Mouse (Mus musculus) brain, embryonic 18.5 days (tissue): ENCODE results near the gene Map6.

Source experiments
- DNase-seq: peaks from one replicate; pipeline ENCODE4 v3.0.0-alpha.2; 2012; ENCODE audit warnings: low read depth, low spot score

The Map6 gene

DNA sequence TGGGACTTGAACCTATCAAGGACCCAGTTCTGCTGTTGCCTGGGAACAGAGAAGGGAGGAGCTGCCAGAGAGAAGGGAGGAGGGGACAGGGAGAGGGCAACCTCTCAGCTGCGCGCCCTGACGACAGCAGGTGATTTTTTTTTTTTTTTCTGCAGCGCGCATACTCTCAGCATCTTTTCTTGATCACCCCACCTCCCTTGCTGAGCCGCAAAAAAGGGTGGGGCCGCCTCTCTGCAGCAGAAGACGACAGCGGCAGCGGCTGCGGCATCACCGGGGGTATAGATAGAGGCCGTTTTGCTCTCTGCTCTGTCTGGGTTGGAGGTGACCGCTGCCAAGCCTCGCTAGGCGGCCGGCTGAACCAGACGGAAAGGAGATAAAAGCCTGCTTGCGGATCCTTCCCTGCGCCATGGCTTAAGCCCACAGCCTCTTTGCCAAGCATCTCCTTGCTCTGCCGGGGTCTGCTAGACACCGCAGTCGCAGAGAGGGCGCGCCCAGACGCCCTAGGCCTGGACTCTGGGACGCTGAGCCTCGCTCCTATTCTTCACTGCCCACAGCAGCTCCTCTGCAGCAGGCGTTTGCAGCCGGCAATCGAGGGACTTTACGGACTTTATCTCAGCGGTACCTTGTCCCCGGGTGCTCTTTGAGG, at the start of gene Map6:
Gene Map6 (plus strand): TSS at position 197 of the 646 bp plus-strand sequence.
- DNase-seq: peak; percentile 80

DNA sequence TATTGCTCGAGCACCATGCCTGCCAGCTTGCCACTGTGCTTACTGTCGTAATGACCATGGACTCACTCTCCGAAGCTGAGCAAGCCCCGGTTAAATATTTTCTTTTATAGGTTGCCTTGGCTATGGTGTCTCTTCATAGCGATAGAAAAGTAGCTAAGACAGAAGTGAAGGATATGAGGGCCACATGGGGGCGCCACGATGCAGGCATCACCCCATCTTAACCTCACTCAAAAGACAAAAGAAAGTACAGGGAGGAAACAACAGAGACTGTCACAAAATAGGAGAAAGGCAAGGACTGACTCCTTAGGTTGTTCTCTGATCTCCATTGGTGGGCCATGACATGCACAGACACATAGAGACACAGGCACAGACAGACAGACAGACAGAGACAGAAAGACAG, 43.0 kb upstream of the Map6 start:
- no peak for DNase-seq

DNA sequence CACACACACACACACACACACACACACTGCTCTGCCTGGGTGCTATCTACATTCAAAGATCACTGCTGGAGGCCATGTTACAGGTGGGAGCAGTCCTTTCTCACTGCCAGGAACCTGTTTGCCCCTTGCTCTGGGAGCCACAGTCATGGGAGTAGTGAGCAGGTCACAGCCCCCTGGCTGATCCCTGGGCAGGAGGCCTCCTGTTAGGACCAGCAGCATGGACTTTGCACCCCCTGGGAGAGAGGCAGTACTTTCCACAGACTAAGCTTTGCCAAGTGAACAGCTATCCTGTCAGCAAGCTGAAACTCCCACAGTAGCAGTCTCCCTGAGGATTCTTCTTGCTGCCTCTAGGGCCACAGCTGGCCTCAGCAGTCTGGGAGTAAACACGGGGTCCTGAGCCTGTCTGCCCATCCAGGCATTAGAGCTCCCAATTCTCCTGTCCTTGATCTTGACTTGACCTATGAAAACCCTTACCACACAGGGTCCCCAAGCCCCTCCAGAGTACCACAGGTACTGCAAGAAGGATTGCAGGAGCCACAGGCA, 42.5 kb upstream of the Map6 start:
- no peak for DNase-seq

DNA sequence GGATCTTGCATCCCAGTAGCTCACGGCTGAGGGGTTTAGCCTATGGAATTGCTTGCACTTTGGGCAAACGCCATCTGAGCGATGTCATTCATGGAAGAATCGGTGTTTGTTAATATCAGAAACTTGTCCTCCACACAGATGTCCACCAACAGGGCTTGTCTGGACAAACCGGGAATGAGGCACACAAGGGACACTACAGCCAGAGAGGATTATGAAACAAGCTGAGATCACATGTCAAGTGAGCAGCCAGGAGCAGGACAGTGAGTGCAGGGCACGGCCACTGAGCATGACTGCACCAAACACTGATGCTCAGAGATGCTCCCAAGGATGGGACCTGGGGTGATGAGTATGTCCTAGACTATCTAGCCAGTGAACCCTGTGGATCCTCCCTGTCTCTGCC, 41.8 kb upstream of the Map6 start:
- DNase-seq: no peak

DNA sequence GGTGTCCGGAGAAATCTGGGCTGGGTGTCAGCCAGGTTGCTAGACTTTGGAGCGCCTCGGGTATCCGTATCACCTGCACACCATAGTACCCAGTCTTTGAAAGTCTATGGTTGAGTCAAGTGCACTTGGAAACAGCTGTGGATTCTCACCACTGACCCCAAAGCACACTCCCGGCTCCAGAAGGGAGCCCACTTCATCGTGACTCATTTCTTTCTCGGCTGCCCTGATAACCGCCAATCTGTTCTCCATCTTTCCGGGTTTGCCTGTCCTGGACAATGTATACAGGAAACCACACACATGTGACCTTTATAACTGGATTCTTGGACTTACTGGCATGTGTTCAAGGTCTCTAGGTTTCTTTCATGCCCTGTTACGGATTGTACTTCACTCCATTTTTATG, 40.6 kb upstream of the Map6 start:
- no peak for DNase-seq

DNA sequence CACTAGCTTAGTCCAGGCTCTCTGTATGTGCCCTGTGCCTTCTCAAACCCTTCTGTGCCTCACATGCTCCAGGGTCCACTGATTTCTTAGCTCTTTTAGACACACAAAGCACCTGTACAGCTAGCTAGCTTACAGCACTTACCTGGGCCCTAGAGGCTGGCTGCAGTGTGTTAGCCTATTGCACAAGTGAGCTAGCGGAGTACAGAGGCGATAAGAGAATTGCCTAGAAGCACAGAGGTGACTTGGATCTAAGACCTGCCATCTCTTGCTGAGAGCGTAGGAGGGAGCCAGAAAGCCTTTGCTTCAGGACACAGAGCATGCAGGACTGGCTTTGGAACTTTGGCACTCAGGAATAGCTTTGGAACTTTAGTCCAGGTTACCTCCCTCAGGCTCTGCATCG, 40.0 kb upstream of the Map6 start:
- no peak for DNase-seq

DNA sequence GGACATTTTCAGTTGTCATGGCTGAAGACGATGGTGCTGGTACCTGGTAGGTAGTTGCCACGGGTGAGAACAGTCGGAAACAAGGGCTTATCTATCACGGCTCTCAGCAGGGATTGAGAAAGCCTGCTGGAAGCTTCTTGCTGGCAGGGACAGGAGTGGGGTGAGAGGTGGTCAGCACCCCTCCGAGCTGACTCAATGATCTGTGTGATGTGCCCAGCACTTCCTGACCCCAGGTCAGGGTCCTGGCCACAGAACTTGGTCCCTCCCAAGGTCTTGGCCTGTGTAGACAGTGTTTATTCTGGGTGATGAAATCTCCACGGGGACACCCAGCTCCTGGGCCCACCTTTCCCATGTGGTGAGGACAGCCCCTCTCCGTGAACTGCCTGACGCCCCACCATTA, 38.4 kb upstream of the Map6 start:
- no peak for DNase-seq

DNA sequence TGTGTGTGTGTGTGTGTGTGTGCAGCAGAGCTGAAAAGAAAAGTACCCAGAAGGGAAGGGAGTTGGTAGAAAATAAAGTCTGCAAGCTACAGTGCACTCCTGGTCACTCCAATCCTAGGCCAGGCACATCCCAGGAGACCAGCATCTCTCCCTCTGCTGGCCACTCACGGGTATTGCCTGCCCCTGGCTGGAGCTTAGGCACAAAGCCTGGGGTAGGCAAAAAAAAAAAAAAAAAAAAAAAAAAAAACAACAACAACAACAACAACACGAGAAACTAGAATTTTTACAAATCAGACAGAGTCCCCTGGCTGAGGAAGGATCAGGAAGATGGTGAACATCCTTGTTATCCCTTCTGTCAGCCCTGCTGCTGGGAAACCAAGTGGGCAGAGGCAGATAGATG, 37.8 kb upstream of the Map6 start:
- DNase-seq: no peak

DNA sequence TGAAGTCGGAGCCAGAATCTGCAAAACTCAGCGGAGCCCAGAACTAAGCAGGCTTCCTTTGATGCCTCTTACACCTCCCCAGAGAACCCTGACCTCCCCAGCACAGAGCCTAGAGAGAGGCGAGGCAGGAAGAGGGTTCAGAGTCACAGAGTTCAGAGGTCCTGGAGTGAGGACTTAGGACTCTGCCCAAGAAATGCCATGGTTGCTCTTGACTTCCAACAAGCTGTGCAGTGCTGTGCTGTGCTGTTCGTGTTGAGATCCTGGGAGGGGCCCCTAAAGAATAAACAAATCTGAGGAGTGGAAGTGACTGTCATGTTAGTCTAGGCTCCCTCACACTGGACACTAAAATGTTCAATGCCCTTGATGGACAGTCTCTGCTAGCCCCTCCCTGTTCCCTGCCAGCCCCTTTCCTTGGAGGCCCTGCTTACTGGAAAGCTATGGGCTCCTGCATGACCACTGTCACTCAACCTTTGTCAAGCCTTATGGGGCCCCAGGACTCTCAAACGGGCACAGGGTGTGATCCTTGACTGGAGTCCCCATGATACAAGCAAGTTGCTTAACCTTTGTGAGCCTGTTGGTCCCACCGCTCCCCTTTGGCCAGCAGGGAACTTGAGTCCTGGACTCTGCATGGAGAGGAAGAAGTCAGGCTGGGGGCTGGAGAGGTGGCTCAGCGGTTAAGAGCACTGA, 37.0 kb upstream of the Map6 start:
- no peak for DNase-seq

DNA sequence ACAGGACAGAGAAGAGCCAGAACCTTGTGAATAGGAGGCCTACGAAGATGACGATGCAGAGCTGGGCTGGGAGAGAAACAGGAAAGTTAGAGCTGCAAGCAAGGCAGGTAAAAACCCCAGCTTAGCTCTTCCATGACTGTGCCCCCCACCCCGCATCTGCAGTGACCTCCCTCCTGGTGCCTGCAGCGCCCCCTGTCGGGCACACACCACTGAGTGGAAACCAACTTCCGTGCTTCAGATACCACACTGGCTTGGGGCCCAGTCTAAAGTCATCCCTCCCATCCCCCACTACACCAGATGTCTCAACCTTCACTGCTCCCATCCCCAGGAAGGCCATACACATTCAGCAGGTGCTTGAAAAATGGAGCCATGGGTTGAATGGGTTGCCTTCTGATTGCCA, 34.7 kb upstream of the Map6 start:
- DNase-seq: no peak

DNA sequence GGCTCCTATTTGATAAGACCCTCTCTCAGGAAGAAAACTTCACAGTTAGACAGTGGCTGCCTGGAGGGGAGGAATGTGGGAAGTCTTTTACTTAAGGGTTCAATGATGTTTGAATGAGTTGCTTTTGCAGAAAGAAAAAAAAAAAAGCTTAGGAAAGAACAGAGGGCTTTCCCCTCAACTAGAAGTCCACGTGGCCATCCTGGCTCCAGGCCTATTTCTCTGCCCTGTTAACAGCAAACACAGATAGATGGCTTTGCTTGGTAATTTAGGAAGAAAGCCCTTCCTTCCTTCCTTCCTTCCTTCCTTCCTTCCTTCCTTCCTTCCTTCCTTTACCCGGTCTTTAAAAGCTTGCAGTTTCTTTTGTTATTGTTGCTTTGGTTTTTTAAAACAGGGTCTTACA, 32.3 kb upstream of the Map6 start:
- no peak for DNase-seq

DNA sequence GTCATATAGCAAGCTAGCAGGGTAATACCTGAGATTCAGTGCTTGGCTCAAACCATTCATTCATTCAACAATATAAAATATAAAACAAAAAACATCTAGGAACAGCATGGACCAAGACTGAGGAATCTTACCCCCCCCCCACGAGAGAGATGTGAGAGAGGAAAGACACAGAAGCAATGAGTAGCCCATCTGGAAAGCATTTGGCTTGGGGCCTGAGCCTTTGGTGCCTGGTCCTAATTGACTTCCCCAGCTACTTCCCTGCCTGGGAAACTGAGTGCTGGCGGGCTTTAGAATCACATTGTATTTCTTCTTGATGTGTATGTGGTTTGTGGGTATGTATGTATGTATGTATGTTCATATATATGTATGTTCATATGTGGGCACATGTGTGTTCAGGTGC, 31.6 kb upstream of the Map6 start:
- no peak for DNase-seq

DNA sequence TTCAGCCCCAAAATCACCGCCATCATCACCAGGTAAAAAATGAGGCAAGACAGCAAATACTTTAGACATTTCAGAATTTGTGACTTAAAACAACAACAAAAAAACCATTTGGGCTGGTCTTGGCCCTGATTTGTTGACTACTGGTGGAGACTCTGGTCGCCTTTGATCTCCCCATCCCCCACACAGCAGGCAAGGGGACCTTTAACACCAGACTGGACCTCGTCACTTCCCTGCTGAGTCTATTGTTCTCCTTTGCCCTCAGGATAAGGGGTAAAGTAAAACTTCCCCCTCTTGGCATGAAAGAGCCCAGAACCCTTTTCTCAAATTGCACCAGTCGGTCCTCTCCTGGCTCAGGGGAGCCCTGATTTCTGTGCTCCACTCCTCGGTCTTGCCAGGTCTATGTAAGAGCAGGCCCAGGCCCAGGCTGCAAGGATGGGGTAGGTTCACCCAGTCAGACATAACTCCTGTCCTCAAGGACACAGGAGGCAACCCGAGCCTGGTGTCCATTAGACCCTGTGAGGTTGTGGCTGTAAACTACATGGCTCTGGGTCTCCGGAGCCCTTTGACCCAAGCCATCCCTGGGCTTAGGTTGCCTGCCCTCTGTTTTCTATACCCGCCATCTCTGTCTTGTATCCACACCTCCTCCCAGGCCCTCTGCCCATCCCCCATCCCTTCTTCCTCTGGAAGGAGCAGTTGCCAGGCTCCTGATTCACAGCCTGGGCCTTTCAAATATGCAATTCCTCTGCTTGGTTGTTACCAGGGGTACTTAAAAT, 30.2 kb upstream of the Map6 start:
- no peak for DNase-seq

DNA sequence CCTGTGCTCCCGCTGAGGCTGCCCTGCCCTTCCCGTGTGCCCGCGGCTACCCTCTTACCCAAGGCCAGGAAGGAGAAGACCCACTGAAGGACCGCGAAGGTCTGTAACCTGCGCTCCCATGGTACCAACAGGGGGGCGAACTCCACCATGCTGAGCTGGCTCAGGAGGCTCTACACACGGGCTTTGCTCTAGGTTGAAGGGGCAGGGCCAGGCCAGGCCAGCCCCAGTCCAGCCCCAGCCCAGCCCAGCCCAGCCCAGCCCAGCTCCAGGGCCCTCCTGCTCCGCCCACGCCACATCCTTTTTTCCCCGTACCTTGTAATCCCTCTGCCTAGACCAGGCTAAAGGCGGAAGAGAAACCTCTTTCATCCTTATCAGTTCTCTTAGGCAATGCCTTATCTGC, 28.8 kb upstream of the Map6 start, which contains the start of gene Mogat2:
Gene Mogat2 (minus strand): TSS at position 203 of the 400 bp plus-strand sequence.
- no peak for DNase-seq

DNA sequence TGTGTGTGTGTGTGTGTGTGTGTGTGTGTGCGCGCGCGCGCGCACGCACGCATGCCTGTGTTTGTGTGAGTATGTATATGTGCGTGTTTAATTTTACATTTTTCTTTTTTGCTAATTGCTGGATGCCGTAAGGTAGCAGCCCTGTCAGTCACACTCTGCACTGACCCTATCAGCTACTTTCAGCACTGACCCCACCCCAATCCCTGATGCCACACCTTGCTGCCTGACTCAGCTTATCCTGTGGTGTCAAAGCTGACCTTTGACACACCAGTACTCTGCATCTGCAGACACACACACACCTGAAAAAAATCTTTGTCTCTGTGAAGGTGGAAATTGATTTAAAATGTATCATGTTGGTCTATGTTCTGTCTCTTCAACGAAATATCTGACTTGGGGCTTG, 25.1 kb upstream of the Map6 start:
- DNase-seq: no peak

DNA sequence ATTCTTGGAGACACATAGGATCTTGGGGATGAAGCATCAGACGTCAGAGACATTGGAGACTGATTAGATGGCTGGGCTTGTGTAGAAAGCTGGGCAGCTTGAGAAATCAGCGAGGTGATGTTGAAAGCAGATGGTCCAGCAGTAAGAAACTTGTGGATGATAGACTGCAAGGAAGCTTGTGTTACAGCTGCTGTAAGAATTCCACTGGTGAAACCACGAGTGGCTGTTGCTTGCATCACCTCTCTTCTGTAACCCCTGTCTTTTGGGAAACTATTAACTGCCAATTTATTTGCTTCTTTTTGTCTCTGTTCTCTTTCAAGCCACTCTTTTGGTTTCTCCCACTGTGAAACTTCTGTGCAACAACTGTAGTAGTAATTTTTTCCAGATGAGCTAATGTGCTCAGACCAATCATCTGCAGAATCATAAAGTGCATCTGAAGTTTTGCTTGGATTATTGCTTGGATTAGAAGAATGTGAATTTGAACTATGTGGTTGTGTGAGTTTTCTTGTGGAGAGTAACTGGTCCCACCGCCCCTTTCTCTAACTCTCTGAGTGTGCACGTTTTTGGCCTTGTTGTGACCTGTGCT, 19.0 kb upstream of the Map6 start:
- no peak for DNase-seq

DNA sequence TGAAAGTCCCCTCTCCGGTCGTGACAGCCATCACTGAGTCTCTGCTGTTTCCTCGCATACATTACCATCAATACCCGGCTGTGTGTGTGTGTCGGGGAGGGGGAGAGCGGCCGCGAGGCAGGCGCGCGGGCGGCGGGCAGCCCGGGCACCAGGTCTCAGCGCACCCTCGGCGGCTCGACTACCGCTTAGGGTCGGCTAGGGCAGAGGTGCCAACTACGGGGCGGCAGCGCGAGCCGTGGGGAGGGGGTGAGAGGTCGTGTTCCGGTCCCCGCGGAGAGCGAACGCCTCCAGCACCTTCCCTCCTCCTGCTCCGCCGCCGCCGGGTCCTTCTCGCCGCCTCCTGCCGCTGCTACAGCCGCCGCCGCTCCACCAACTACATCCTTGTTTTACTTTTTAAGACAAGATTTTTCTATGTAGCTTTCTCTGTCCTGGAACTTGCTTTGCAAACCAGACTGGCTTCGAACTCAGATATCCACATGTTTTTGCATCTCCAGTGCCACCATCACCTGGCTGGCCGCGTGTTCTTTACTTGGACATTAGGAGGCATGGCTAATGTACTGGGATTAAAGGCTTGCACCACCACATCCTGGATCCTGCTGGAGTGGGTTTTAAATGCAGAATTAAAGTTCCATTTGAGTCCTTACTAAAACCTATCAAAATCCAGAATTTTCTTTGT, 18.2 kb upstream of the Map6 start:
- no peak for DNase-seq

DNA sequence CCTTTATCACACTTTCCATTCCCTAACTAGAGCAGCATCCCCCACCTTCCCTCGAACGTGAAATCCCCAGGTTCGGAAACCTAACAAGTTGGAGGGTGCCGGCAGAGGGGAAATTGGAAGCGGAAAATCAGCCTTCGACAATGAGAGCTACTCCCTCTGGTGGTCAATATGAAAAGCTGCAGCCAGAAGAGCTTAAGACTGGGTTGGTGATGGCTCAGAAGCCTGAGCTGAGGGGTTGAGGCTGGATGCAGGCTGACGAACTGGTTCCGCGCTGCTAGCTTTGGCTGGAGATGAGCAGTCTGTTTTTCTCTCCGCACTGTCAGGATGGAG, 17.7 kb upstream of the Map6 start:
- peak; percentile 43 for DNase-seq

DNA sequence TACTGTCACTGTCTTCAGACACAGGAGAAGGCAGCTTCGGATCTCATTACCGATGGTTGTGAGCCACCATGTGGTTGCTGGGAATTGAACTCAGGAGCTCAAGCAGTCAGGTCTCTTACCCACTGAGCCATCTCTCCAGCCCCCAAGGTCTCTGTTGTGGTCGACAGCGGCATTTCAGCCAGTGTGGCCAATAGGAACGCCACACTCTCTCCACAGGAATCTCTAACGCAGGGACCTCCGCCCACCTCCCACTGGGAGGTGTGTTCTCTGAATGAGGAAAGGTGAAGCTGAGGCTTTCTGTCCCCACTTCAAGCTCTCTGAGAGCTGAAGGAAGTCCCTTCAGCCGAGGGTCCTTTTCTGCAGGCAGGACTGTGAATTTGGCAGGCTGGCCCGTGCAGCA, 16.9 kb upstream of the Map6 start:
- no peak for DNase-seq

DNA sequence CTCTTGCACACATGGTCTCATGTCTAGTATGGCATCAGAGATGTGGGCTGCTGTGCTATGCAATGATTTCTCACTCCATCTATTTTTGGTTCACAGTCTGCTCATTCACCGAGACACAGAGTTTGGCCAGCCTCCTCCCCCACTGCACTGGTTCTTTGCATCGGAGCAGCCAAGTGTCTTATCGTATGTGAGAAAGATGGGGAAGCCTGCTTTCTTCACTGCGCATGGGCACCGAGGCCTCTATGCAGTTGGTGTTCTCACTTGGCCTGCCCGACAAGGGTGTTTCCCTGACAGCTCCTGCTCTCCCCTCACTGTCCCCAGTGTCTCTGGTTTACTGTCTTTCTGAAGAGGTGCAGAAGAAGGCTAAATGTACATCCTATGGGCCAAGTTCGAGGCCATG, 12.2 kb upstream of the Map6 start:
- DNase-seq: no peak

DNA sequence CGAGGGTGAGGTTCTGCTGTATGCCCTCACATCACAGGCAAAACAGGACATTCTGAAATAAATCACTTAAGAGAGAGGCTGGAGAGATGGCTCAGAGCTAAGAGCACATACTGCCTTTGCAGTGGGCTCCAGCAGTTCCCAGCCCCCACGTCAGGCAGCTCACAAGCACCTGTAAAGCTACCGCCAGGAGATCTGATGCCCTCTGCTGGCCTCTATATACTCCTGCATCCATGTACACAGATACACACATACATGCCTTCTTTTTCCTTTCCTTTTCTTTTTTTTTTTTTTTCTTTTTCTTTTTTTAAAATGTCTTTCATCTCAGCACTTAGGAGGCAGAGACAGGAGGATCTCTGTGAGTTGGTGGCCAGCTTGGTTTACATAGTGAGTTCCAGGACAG, 5.3 kb upstream of the Map6 start:
- no peak for DNase-seq

DNA sequence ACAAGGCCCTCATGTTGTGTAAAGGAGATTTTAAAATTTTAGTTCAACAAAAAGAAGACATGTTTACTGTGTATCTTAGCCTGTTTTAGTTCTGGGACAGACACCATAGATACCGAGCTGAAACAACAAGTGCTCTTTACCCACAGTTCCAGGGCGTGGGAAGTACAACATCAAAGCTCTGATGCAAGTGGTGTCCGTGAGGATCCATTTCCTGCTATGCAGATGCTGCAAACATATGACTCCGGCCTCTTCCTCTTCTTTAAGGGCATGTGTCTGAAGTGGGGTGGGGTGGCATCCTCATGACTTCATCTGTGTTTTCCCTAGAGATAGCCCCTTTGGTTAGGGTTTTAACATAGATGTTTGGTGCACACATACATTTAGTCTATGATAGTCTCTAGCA, 3.7 kb upstream of the Map6 start:
- no peak for DNase-seq
